42 mouse cellular contexts compared by ENCODE assay signal in genomic region chr2:9890906-9891305, GRCm38 (mm10). TPM values are rescaled to one million over a fixed set of nuclear protein-coding genes. Genes with fewer than 3 reads are reported as not detected.
A peak's percentile ranks its signal among the peaks of the same experiment; 100 is the strongest.
DNase-seq lines count a peak whose midpoint lies in the region; ATAC-seq lines count a peak whose summit lies in the region.
"Had no signal": no experiment of that assay in that cellular context is flagged by ENCODE, and none has a peak within 500 bp of the region (broad histone marks: within the 10 kb centered on the region; RNA-seq: fewer than 3 reads in every experiment).

No protein-coding gene starts in this region.

- intact Hi-C loops in heart, postnatal 36 days (cut with DNase I): no loop called here

- H3K27me3 ChIP-seq in kidney, embryonic 15.5 days: peaks cover 95% of the 10 kb centered on the region
- peaks cover 2% of the 10 kb centered on the region for H3K27me3 ChIP-seq in splenic B cell, adult 2 months (ENCODE audit: control insufficient read depth, insufficient read depth, low read length, poor library complexity, severe bottlenecking)

- no peak overlapping the region for H3K9ac ChIP-seq in kidney, embryonic 15.5 days
- H3K9ac ChIP-seq: liver, embryonic 14.5 days; neural tube, embryonic 12.5 days; stomach, embryonic 15.5 days had no signal

- ATAC-seq in kidney, embryonic 15.5 days (replicated peaks; ENCODE audit: low FRiP score): no peak
- ATAC-seq: forebrain, embryonic 14.5 days; hindbrain, postnatal 0 days; intestine, embryonic 16.5 days had no signal

- no peaks in the 10 kb centered on the region for H3K9me3 ChIP-seq in kidney, embryonic 15.5 days (replicated peaks)
- H3K9me3 ChIP-seq: G1E; neural tube, embryonic 12.5 days; stomach, embryonic 15.5 days had no signal

- 8% methylated on average over 5 of the region's 5 CpGs for WGBS in kidney, embryonic 15.5 days

- no peak overlapping the region for H3K27ac ChIP-seq in kidney, embryonic 15.5 days
- H3K27ac ChIP-seq: hindbrain, postnatal 0 days; liver, embryonic 14.5 days; macrophage; neural tube, embryonic 12.5 days; stomach, embryonic 15.5 days had no signal

- no peaks in the 10 kb centered on the region for H3K36me3 ChIP-seq in kidney, embryonic 15.5 days
- no peaks in the 10 kb centered on the region for H3K36me3 ChIP-seq in splenic B cell, adult 2 months (ENCODE audit: control insufficient read depth, insufficient read depth, low read length, poor library complexity, severe bottlenecking)
- H3K36me3 ChIP-seq: neural tube, embryonic 12.5 days; stomach, embryonic 15.5 days had no signal

- DNase-seq in embryo, embryonic 10.5 days (ENCODE audit: low spot score): peak; percentile 28
- no peak for DNase-seq in embryo, embryonic 10 days (ENCODE audit: low spot score)
- DNase-seq in kidney, postnatal 4 days: no peak
- peak; percentile 5 for DNase-seq in retina, postnatal 1 day
- DNase-seq in retina, embryonic 14.5 days (ENCODE audit: low spot score): no peak
- peak; percentile 34 for DNase-seq in splenic B cell, adult 2 months (ENCODE audit: low read depth, low spot score)
- DNase-seq in heart, postnatal 36 days: no peak
- DNase-seq: adrenal gland, adult 8-10 months; cerebellum, adult 18-20 months; cerebellum, postnatal 14 days; gastrocnemius, postnatal 36 days; heart, adult 18-20 months; heart, postnatal 4 days; kidney, adult 8-10 months; kidney, postnatal 10 days; layer of hippocampus, adult 9-11 months; liver; lung, adult 2 months; lung, postnatal 10 days; right cerebral cortex, postnatal 14 days; thymus, postnatal 14 days had no signal

- H3K4me2 ChIP-seq in kidney, embryonic 15.5 days: 0 out of 2 replicates have a peak overlapping the region, but pooled peaks have one; percentile 9
- H3K4me2 ChIP-seq: neural tube, embryonic 12.5 days; stomach, embryonic 15.5 days had no signal

- H3K4me3 ChIP-seq in kidney, embryonic 15.5 days (replicated peaks): no peak overlapping the region
- H3K4me3 ChIP-seq: erythroblast, embryonic 14.5 days; neural tube, embryonic 12.5 days; stomach, embryonic 15.5 days had no signal

- H3K4me1 ChIP-seq in kidney, embryonic 15.5 days: peaks cover 23% of the 10 kb centered on the region
- H3K4me1 ChIP-seq: stomach, embryonic 15.5 days had no signal

RNA-seq across cellular contexts. Expression of gene Gata3, which starts 1.1 kb away (rescaled TPM):
- polyA plus RNA-seq in kidney, embryonic 15.5 days (2015; fragmentation: Nextera tagmentation; extraction: Ambion mirVana): 98.5 and 108 TPM in 2 replicates
- total RNA-seq in heart, postnatal 36 days (2021): 1 to 10 TPM in 1 of 2 experiments, under 1 TPM in 1; 0.47 to 2.2 TPM
- polyA plus RNA-seq: frontal cortex, adult 2 months; macrophage had no signal

RNA-seq across cellular contexts. Expression of gene 9230102O04Rik, which starts 1.6 kb away (rescaled TPM):
- 4.9 and 6.2 TPM in 2 replicates for polyA plus RNA-seq in kidney, embryonic 15.5 days (2015; fragmentation: Nextera tagmentation; extraction: Ambion mirVana)
- not detected for total RNA-seq in heart, postnatal 36 days (2021)
- total RNA-seq: adrenal gland, adult 8-10 months; gastrocnemius, adult 18-20 months; gastrocnemius, postnatal 36 days; heart, adult 18-20 months; heart, postnatal 4 days; left cerebral cortex, postnatal 10 days; megakaryocyte-erythroid progenitor cell, adult 5-6 weeks; monocyte, adult 5-6 weeks had no signal
- polyA plus RNA-seq: C2C12; cortical plate, adult 2 months; embryonic facial prominence, embryonic 14.5 days; erythroblast, embryonic 14.5 days; frontal cortex, adult 2 months; heart, embryonic 16.5 days; intestine, embryonic 16.5 days; liver, embryonic 14.5 days; lung, adult 2 months; macrophage; small intestine, adult 2 months; stomach, embryonic 15.5 days had no signal

RNA-seq across cellular contexts. Expression of gene 4930412O13Rik, which starts 9.9 kb away (rescaled TPM):
- 2.8 and 3.0 TPM in 2 replicates for polyA plus RNA-seq in kidney, embryonic 15.5 days (2015; fragmentation: Nextera tagmentation; extraction: Ambion mirVana)
- not detected for total RNA-seq in heart, postnatal 36 days (2021)
- total RNA-seq: G1E; gastrocnemius, adult 18-20 months; gastrocnemius, postnatal 36 days; heart, adult 18-20 months; heart, postnatal 4 days; hindbrain, postnatal 0 days; left cerebral cortex, postnatal 10 days; megakaryocyte-erythroid progenitor cell, adult 5-6 weeks; monocyte, adult 5-6 weeks had no signal
- polyA plus RNA-seq: C2C12; cortical plate, adult 2 months; erythroblast, embryonic 14.5 days; forebrain, embryonic 14.5 days; frontal cortex, adult 2 months; G1E; heart, embryonic 11.5 days; heart, embryonic 16.5 days; intestine, embryonic 16.5 days; liver, embryonic 14.5 days; lung, adult 2 months; macrophage; small intestine, adult 2 months; stomach, embryonic 15.5 days had no signal

Comparison
In these comparisons a context has a peak if more than half of its experiments do, and no peak if none do; other contexts are left out.
1. DNase-seq: peak in embryo, embryonic 10.5 days (single experiment), retina, postnatal 1 day (single experiment) and splenic B cell, adult 2 months (single experiment); none in embryo, embryonic 10 days (single experiment), kidney, postnatal 4 days (0 of 2), retina, embryonic 14.5 days (single experiment) and heart, postnatal 36 days (0 of 2).